Comparison of ENCODE assay signal across 22 mouse cellular contexts in genomic region chr11:65781596-65781995, GRCm38 (mm10).
"Had no signal": no experiment of that assay in that cellular context is flagged by ENCODE, and none has a peak within 500 bp of the region (broad histone marks: within the 10 kb centered on the region; RNA-seq: fewer than 3 reads in every experiment).

No protein-coding gene starts in this region.

- DNase-seq: liver, embryonic 13.5 days; liver, postnatal 0 days; lung, adult 2 months; lung, postnatal 14 days; lung, postnatal 36 days; retina, postnatal 1 day; right cerebral cortex, adult 18-20 months; thymus, adult 2 months; thymus, postnatal 25 days; thymus, postnatal 4 days had no signal

- H3K4me2 ChIP-seq: liver, embryonic 13.5 days; liver, embryonic 15.5 days; lung, embryonic 15.5 days; midbrain, embryonic 11.5 days; midbrain, embryonic 13.5 days; neural tube, embryonic 13.5 days; neural tube, embryonic 15.5 days; stomach, embryonic 15.5 days had no signal

- H3K4me3 ChIP-seq: liver, embryonic 13.5 days; liver, embryonic 15.5 days; lung, embryonic 15.5 days; megakaryocyte, embryonic 14.5 days; midbrain, embryonic 13.5 days; myocyte; neural tube, embryonic 13.5 days; neural tube, embryonic 15.5 days; stomach, embryonic 15.5 days had no signal

- H3K9ac ChIP-seq: liver, embryonic 13.5 days; liver, embryonic 15.5 days; liver, postnatal 0 days; lung, embryonic 15.5 days; midbrain, embryonic 13.5 days; neural tube, embryonic 13.5 days; neural tube, embryonic 15.5 days; stomach, embryonic 15.5 days had no signal

- H3K27me3 ChIP-seq: liver, embryonic 13.5 days; liver, embryonic 15.5 days; lung, embryonic 15.5 days; megakaryocyte, embryonic 14.5 days; midbrain, embryonic 13.5 days; neural tube, embryonic 13.5 days; neural tube, embryonic 15.5 days; stomach, embryonic 15.5 days had no signal

- ATAC-seq: liver, postnatal 0 days; lung, postnatal 0 days; midbrain, embryonic 13.5 days; midbrain, embryonic 16.5 days had no signal

- H3K9me3 ChIP-seq: liver, embryonic 13.5 days; liver, embryonic 15.5 days; lung, embryonic 15.5 days; megakaryocyte, embryonic 14.5 days; midbrain, embryonic 13.5 days; neural tube, embryonic 13.5 days; neural tube, embryonic 15.5 days; stomach, embryonic 15.5 days had no signal

- H3K27ac ChIP-seq: liver, embryonic 13.5 days; liver, embryonic 15.5 days; lung, embryonic 15.5 days; macrophage; midbrain, embryonic 13.5 days; neural tube, embryonic 13.5 days; neural tube, embryonic 15.5 days; stomach, embryonic 15.5 days had no signal
